Mouse (Mus musculus) layer of hippocampus, adult 9-11 months (tissue): ENCODE measurements around the gene Acsm1.
A peak's percentile ranks its signal among the peaks of the same experiment; 100 is the strongest.

Experiments
- DNase-seq: peaks from one replicate; pipeline ENCODE4 v3.0.0; 2022

The Acsm1 gene

GRCm38 (mm10) chr7:119673465-119673864 lies 66.6 kb downstream of the Acsm1 start:
- peak; percentile 26 for DNase-seq

GRCm38 (mm10) chr7:119680107-119680506 lies 73.3 kb downstream of the Acsm1 start:
- no peak for DNase-seq

- no peak for DNase-seq
These were observed 75.9 kb downstream of the Acsm1 start for GRCm38 (mm10) chr7:119682699-119683098.

- DNase-seq = no peak
These were observed 82.9 kb downstream of the Acsm1 start, which contains the start of gene Acsm4 for GRCm38 (mm10) chr7:119689726-119690125. Acsm4 (plus strand) TSS chr7:119690026.

GRCm38 (mm10) chr7:119692302-119692701 lies 85.5 kb downstream of the Acsm1 start:
- no peak for DNase-seq

GRCm38 (mm10) chr7:119694926-119695325 lies 88.1 kb downstream of the Acsm1 start:
- no peak for DNase-seq
